Mouse (Mus musculus) CD4-positive, CD25-positive, alpha-beta regulatory T cell (primary cell): ENCODE results near the gene Styxl1. TPM values are rescaled to one million over a fixed set of nuclear protein-coding genes. Genes with fewer than 3 reads are reported as not detected.

Source experiments
- polyA plus RNA-seq: library from polyadenylated mRNA; unstranded; fragments of 100-300 nt; shearing (Covaris generic); gene quantifications from one replicate; pipeline ENCODE4 v1.2.1, GENCODE M21; 2017

Styxl1 gene
- 0.85 TPM for polyA plus RNA-seq

DNA sequence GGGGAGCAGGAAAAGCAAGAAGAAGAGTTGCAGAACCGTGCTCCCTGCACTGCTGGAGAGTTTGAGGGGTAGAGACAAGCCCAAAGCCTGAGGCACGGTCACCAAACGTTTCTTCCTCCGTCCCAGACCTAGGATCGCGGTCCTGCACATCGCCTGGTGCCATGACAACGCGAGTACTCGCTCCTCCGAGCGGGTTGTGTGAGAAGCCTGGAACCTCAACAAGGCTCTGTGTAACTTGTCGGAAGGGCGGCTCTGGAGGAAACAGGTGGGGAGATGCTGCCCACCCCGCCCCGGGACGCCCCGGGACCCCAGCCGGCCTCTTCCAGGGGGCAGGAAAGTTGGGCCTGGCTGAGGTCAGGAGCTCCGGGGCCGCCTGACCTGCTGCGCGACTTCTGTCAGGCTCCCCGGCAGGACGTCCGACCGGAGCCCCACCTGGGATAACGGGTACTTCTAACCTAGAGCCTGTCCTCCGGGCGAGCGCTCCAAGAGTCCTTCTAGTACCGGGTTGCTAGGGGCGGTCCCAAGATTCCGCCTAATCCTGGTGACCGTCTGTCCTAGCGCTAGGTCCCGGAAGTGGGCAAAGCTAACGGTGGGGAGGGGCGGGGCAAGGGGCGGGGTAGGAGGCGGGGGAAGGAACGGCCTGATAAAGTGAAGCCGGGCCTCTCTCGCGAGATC lies at the start of gene Styxl1:
TSS of gene Styxl1 (minus strand) at position 590 of the 675 bp plus-strand sequence.

DNA sequence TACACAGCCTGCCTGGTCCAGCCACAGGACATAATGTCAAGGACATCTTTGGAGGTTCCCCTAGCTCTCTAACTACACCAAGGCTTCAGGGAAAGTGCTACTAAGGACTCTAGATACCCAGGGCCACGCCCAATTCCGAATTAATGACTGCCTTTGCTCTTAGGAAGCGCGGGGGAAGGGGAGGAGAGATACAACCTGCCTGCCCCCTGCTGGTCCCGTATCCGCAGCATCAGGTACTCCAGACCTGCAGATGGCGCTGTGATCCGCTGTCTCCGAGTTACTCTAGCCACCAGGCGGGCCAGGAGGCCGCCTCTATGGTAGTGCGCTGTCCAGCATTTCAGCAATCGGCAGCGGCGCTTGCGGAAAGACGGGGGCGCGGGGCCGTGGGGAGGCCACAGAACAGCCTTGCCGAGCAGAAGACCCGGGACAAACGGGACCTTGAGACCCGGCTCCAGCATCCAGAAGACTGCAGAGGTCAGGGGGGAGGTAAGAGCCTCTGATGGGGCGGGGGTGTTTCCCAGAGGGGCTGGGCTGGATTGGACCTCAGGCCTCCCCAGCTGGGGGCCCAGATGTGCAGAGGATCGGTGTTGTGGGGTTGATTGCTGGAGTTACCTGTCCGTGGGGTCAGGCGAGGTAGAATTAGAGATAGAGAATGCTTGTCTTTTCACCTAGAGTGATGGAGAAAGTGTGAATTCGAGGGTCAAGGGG lies 28.5 kb upstream of the Styxl1 start, which contains the start of gene Srrm3:
TSS of gene Srrm3 (plus strand) at position 336 of the 708 bp plus-strand sequence.

DNA sequence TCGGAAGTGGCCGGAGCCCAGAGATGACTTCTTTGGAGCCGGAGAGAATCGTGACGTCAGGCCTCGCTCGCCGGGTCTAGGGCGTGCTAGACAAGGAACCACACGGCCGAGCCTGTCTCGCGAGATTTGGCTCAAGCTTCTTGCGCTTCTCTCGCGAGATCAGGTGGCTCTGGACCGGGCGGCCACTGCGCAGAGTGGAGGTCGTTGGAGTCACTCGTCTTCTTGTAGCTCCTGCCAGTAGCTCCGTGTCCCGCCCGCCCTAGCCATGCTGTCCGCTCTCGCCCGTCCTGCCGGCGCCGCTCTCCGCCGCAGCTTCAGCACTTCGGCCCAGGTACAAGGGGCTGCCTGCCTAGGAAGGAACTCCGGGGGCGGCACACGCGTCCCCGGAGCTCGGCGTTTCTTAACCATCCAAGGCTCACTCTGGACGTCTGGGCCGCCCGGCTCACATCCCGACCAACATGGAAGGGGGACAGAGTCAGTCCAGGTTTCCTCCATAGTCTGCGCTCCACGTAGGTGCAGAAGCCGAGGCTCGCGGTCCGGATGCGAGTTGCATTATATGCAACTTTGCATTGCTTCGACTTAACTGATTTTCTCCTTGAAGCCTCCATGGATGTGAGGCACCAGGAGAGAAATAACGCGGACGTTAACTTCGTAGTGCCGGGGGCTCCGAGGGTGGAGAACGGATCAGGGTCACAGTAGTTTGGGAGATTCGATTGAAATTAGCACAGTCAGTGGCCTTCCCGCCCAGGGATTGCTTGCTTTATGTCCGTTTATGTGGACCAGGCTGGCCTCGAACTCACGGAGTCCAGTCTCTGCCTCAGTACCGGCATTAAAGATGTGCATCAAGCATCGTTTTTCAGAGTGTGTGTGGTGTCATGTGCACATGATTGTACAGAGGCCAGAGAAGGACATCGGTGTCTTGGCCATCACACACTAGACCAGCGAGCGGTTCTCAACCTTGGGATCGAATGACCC lies 573 bp upstream of the Styxl1 start, which contains the start of gene Mdh2:
TSS of gene Mdh2 (plus strand) at position 10 of the 975 bp plus-strand sequence.

GRCm38 (mm10) chr5:135743741-135744609 lies 34.2 kb downstream of the Styxl1 start, which contains the start of gene Tmem120a:
TSS of gene Tmem120a (minus strand) at chr5:135744448.

Other genes with a start within 250 kb of the Styxl1 start
- 4.6 TPM for gene Hip1, start 233.3 kb downstream of the Styxl1 start, polyA plus RNA-seq
- not detected for gene Ccl26, start 214.8 kb downstream of the Styxl1 start, polyA plus RNA-seq
- gene Ccl24, start 205.3 kb downstream of the Styxl1 start, polyA plus RNA-seq: 0.18 TPM
- gene Rhbdd2, start 145.8 kb downstream of the Styxl1 start, polyA plus RNA-seq: 31.2 TPM
- gene Por, start 108.4 kb downstream of the Styxl1 start, polyA plus RNA-seq: 69.4 TPM
- gene Tmem120a, start 33.9 kb downstream of the Styxl1 start, polyA plus RNA-seq: 53.9 TPM
- gene Mdh2, start 95 bp upstream of the Styxl1 start, polyA plus RNA-seq: 491 TPM
- gene Srrm3, start 28.5 kb upstream of the Styxl1 start, polyA plus RNA-seq: 0.18 TPM
- gene Hspb1, start 109.5 kb upstream of the Styxl1 start, polyA plus RNA-seq: 2.0 TPM
- gene Ywhag, start 156.2 kb upstream of the Styxl1 start, polyA plus RNA-seq: 53.7 TPM
- 0.81 TPM for gene Ssc4d, start 196.1 kb upstream of the Styxl1 start, polyA plus RNA-seq
- gene Zp3, start 201.7 kb upstream of the Styxl1 start, polyA plus RNA-seq: not detected
- 23.8 TPM for gene Dtx2, start 216.4 kb upstream of the Styxl1 start, polyA plus RNA-seq